Comparison of ENCODE assay signal across 7 mouse cellular contexts in the genomic region with DNA sequence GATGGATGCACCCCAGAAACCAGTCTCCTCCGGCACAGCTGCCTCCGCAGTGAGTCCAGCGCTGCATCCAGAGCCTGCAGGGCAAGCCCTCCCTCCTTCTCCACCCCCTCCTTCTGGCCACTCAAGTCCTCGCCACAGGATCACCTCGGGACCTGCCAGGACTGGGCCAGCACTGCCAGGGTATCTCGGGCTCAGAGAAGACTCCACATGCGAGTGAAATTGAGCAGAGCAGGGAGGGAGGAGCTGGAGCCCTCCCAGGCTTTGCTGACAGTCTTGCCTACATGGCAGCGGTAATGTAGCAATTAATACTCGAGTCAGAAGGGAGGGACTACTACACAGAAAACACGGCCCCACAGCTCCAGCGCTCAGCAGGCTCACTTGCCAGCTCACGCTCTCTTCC. TPM values are rescaled to one million over a fixed set of nuclear protein-coding genes. Genes with fewer than 3 reads are reported as not detected.
A peak's percentile ranks its signal among the peaks of the same experiment; 100 is the strongest.
DNase-seq lines count a peak whose midpoint lies in the region; ATAC-seq lines count a peak whose summit lies in the region.

A gene (minus strand): TSS at position 215 of the 400 bp plus-strand sequence.

- H3K4me3 ChIP-seq in lung, embryonic 16.5 days (ENCODE audit: low read length) = peak within 1 kb of the TSS; percentile 11; the same call in 1 of the 2 replicates
- H3K4me3 ChIP-seq in embryonic facial prominence, embryonic 11.5 days (ENCODE audit: low read depth, low read length) = no peak within 1 kb of the TSS
- H3K4me3 ChIP-seq in hindbrain, embryonic 11.5 days (ENCODE audit: low read depth, low read length) = no peak within 1 kb of the TSS
- 0 out of 2 replicates have a peak within 1 kb of the TSS, but pooled peaks have one; percentile 11 for H3K4me3 ChIP-seq in midbrain, embryonic 10.5 days

- H3K4me1 ChIP-seq in lung, embryonic 16.5 days (replicated peaks; ENCODE audit: control insufficient read depth, insufficient read depth, low read length) = peaks cover 4% of the 10 kb centered on the region; the same call in 1 of the 2 replicates
- no peaks in the 10 kb centered on the region for H3K4me1 ChIP-seq in embryonic facial prominence, embryonic 11.5 days (ENCODE audit: control insufficient read depth, insufficient read depth, low read length)
- H3K4me1 ChIP-seq in hindbrain, embryonic 11.5 days (replicated peaks; ENCODE audit: control insufficient read depth, insufficient read depth, low read length) = peaks cover 2% of the 10 kb centered on the region; the same call in 1 of the 2 replicates
- H3K4me1 ChIP-seq in midbrain, embryonic 10.5 days = peaks cover 24% of the 10 kb centered on the region

- no peaks in the 10 kb centered on the region for H3K36me3 ChIP-seq in lung, embryonic 16.5 days (ENCODE audit: control insufficient read depth, insufficient read depth, low read length)
- H3K36me3 ChIP-seq in embryonic facial prominence, embryonic 11.5 days (replicated peaks; ENCODE audit: control insufficient read depth, insufficient read depth, low read depth, low read length) = no peaks in the 10 kb centered on the region
- no peaks in the 10 kb centered on the region for H3K36me3 ChIP-seq in hindbrain, embryonic 11.5 days (ENCODE audit: control insufficient read depth, insufficient read depth, low read length)
- no peaks in the 10 kb centered on the region for H3K36me3 ChIP-seq in midbrain, embryonic 10.5 days

- H3K4me2 ChIP-seq in lung, embryonic 16.5 days (ENCODE audit: low read depth, low read length) = peak within 1 kb of the TSS; percentile 46
- H3K4me2 ChIP-seq in embryonic facial prominence, embryonic 11.5 days (ENCODE audit: low read depth, low read length) = peak within 1 kb of the TSS; percentile 6; the same call in 1 of the 2 replicates
- no peak within 1 kb of the TSS for H3K4me2 ChIP-seq in hindbrain, embryonic 11.5 days (replicated peaks; ENCODE audit: low read depth, low read length)

- 0 out of 2 replicates have a peak, but pooled peaks cover 4% of the 10 kb centered on the region for H3K27me3 ChIP-seq in lung, embryonic 16.5 days (ENCODE audit: control insufficient read depth, insufficient read depth, low read depth, low read length)
- no peaks in the 10 kb centered on the region for H3K27me3 ChIP-seq in embryonic facial prominence, embryonic 11.5 days (ENCODE audit: control insufficient read depth, insufficient read depth, low read length)
- no peaks in the 10 kb centered on the region for H3K27me3 ChIP-seq in hindbrain, embryonic 11.5 days (ENCODE audit: control insufficient read depth, insufficient read depth, low read length)
- no peaks in the 10 kb centered on the region; the same call in 1 of the 2 replicates for H3K27me3 ChIP-seq in midbrain, embryonic 10.5 days (ENCODE audit: low read depth, poor library complexity, severe bottlenecking)

- no peaks in the 10 kb centered on the region for H3K9me3 ChIP-seq in lung, embryonic 16.5 days (ENCODE audit: control insufficient read depth, low read length)
- no peaks in the 10 kb centered on the region for H3K9me3 ChIP-seq in embryonic facial prominence, embryonic 11.5 days (replicated peaks; ENCODE audit: control insufficient read depth, low read length)
- no peaks in the 10 kb centered on the region for H3K9me3 ChIP-seq in hindbrain, embryonic 11.5 days (ENCODE audit: control insufficient read depth, low read length)
- no peaks in the 10 kb centered on the region for H3K9me3 ChIP-seq in midbrain, embryonic 10.5 days (replicated peaks)

- no peak within 1 kb of the TSS for H3K27ac ChIP-seq in lung, embryonic 16.5 days (ENCODE audit: low read length)
- H3K27ac ChIP-seq in embryonic facial prominence, embryonic 11.5 days (replicated peaks; ENCODE audit: low read depth, low read length) = no peak within 1 kb of the TSS
- no peak within 1 kb of the TSS for H3K27ac ChIP-seq in hindbrain, embryonic 11.5 days (ENCODE audit: low read depth, low read length)
- H3K27ac ChIP-seq in midbrain, embryonic 10.5 days (replicated peaks) = 0 out of 2 replicates have a peak within 1 kb of the TSS, but pooled peaks have one; percentile 33

- DNase-seq in lung, postnatal 25 days (ENCODE audit: low spot score) = no peak
- DNase-seq in embryonic facial prominence, embryonic 11.5 days (ENCODE audit: low spot score) = peak; percentile 9
- DNase-seq in hindbrain, embryonic 11.5 days (ENCODE audit: low spot score) = no peak
- no peak for DNase-seq in midbrain, embryonic 10.5 days (ENCODE audit: low spot score)
- no peak for DNase-seq in adrenal gland, adult 18-20 months (ENCODE audit: low spot score in 2 of 2)

- peak; percentile 31 for ATAC-seq in lung, embryonic 16.5 days (ENCODE audit: low read depth)
- ATAC-seq in embryonic facial prominence, embryonic 11.5 days (replicated peaks; ENCODE audit: insufficient number of reproducible peaks, low FRiP score, low TSS enrichment, low read depth) = 0 out of 2 replicates have a peak, but pooled peaks have one; percentile 39
- ATAC-seq in hindbrain, embryonic 11.5 days (ENCODE audit: low FRiP score) = no peak
- ATAC-seq in granulocyte monocyte progenitor cell, adult 5-6 weeks (replicated peaks; ENCODE audit: poor library complexity, severe bottlenecking) = no peak

- H3K9ac ChIP-seq in lung, embryonic 16.5 days (ENCODE audit: low read length) = peak within 1 kb of the TSS; percentile 26; the same call in 1 of the 2 replicates
- no peak within 1 kb of the TSS; the same call in 1 of the 2 replicates for H3K9ac ChIP-seq in embryonic facial prominence, embryonic 11.5 days (replicated peaks; ENCODE audit: low read length)
- H3K9ac ChIP-seq in hindbrain, embryonic 11.5 days (ENCODE audit: low read depth, low read length) = no peak within 1 kb of the TSS

- WGBS in lung, embryonic 16.5 days = 16% methylated on average over 12 of the region's 12 CpGs
- WGBS in embryonic facial prominence, embryonic 11.5 days = 20% methylated on average over 12 of the region's 12 CpGs
- 35% methylated on average over 12 of the region's 12 CpGs for WGBS in hindbrain, embryonic 11.5 days
- WGBS in midbrain, embryonic 10.5 days = 44% methylated on average over 12 of the region's 12 CpGs

RNA-seq across cellular contexts. Expression of the gene that starts here (rescaled TPM):
- polyA plus RNA-seq in lung, embryonic 16.5 days (2015; fragmentation: Nextera tagmentation; extraction: Ambion mirVana) = 0.68 and 0.75 TPM in 2 replicates
- 3.5 and 4.9 TPM in 2 replicates for polyA plus RNA-seq in embryonic facial prominence, embryonic 11.5 days (2014; fragmentation: Nextera tagmentation; extraction: Ambion mirVana)
- polyA plus RNA-seq in hindbrain, embryonic 11.5 days (2014; fragmentation: Nextera tagmentation; extraction: Ambion mirVana) = 14.4 and 15.5 TPM in 2 replicates
- polyA plus RNA-seq in midbrain, embryonic 10.5 days (2016; fragmentation: Nextera tagmentation; extraction: Ambion mirVana) = 5.8 and 8.1 TPM in 2 replicates
- total RNA-seq in adrenal gland, adult 18-20 months (2021) = 1 to 10 TPM; 1.9 to 4.9 TPM
- not detected in 2 replicates for total RNA-seq in granulocyte monocyte progenitor cell, adult 5-6 weeks (2014; fragmentation: Nextera tagmentation)
- total RNA-seq in granulocyte monocyte progenitor cell, adult 5-6 weeks (2017) = not detected in 2 replicates

Comparison
In these comparisons a context has a peak if more than half of its experiments do, and no peak if none do; other contexts are left out.
1. Peak in ATAC-seq, H3K4me3 ChIP-seq, H3K9ac ChIP-seq and H3K4me2 ChIP-seq in lung, embryonic 16.5 days; RNA of the gene not detected or under 1 TPM.